Mouse (Mus musculus) MEL (cell line): ENCODE results near the gene Gm9507. TPM values are rescaled to one million over a fixed set of nuclear protein-coding genes. Genes with fewer than 3 reads are reported as not detected.

ENCODE experiments used
- DNase-seq: peaks from one replicate; pipeline ENCODE4 v3.0.0; 2011; ENCODE audit warnings: low read depth, low spot score
- H3K27ac ChIP-seq: 2 replicates; pipeline ENCODE4 v1.5.1; 2012; ENCODE audit warnings: low read depth, mild to moderate bottlenecking, control low read depth, low read length, moderate library complexity; ENCODE audit not compliant: control insufficient read depth
- H3K27me3 ChIP-seq, 2 experiments: fragments of 150-350 bp in 1 of 2; sonication (generic) in 1 of 2; 2 replicates each; pipeline ENCODE4 v1.6.1; 2012; ENCODE audit warnings: low read length in 2 of 2, mild to moderate bottlenecking in 2 of 2, improper control_type of control experiment in 1 of 2, moderate library complexity in 1 of 2; ENCODE audit not compliant: insufficient read depth in 2 of 2, control insufficient read depth in 1 of 2
- H3K36me3 ChIP-seq, 2 experiments: 2 replicates each; pipeline ENCODE4 v1.6.1; 2012 to 2014; ENCODE audit warnings: low read length in 2 of 2, improper control_type of control experiment in 1 of 2, inconsistent platforms in 1 of 2, mild to moderate bottlenecking in 1 of 2; ENCODE audit not compliant: insufficient read depth in 2 of 2, control insufficient read depth in 1 of 2
- H3K4me1 ChIP-seq, 2 experiments: fragments of 150-350 bp in 1 of 2; sonication (generic) in 1 of 2; 2 replicates each; pipeline ENCODE4 v1.6.1; 2012; ENCODE audit warnings: low read length in 2 of 2, improper control_type of control experiment in 1 of 2, mild to moderate bottlenecking in 1 of 2; ENCODE audit not compliant: insufficient read depth in 2 of 2, control insufficient read depth in 1 of 2
- H3K4me3 ChIP-seq, 2 experiments: fragments of 150-350 bp in 1 of 2; sonication (generic) in 1 of 2; 2 replicates each; pipeline ENCODE4 v1.5.1; 2012; ENCODE audit warnings: low read depth in 2 of 2, low read length in 2 of 2, mild to moderate bottlenecking in 2 of 2, moderate library complexity in 2 of 2, control low read depth in 1 of 2, improper control_type of control experiment in 1 of 2; ENCODE audit not compliant: control insufficient read depth in 1 of 2, insufficient read depth in 1 of 2
- H3K79me2 ChIP-seq: 2 replicates; pipeline ENCODE4 v1.6.1; 2012; ENCODE audit warnings: mild to moderate bottlenecking, low read length, moderate library complexity; ENCODE audit not compliant: control insufficient read depth, poor library complexity, insufficient read depth
- H3K9ac ChIP-seq: 2 replicates; pipeline ENCODE4 v1.6.1; 2012; ENCODE audit warnings: low read depth, mild to moderate bottlenecking, control low read depth, low read length, moderate library complexity; ENCODE audit not compliant: control insufficient read depth, poor library complexity, severe bottlenecking
- H3K9me3 ChIP-seq: fragments of 150-350 bp; sonication (generic); replicated peaks from 2 replicates; pipeline ENCODE4 v1.6.1; 2012; ENCODE audit warnings: mild to moderate bottlenecking, low read length, improper control_type of control experiment, moderate library complexity; ENCODE audit not compliant: insufficient read depth
- BHLHE40 ChIP-seq: IDR thresholded peaks from 2 replicates; pipeline ENCODE4 v1.6.1; 2012; ENCODE audit warnings: low read depth, mild to moderate bottlenecking, inconsistent platforms, low read length, improper control_type of control experiment, borderline replicate concordance
- CTCF ChIP-seq, 3 experiments: IDR thresholded peaks in 2 of 3; conservative IDR thresholded peaks in 1 of 3; 2 replicates each; pipeline ENCODE4 v1.5.1; 2011 to 2012; ENCODE audit warnings: low read length in 3 of 3, low read depth in 2 of 3, mild to moderate bottlenecking in 2 of 3, improper control_type of control experiment in 1 of 3, inconsistent platforms in 1 of 3, mixed read lengths in 1 of 3, moderate library complexity in 1 of 3; ENCODE audit not compliant: control insufficient read depth in 1 of 3, insufficient read depth in 1 of 3, poor library complexity in 1 of 3, severe bottlenecking in 1 of 3
- E2F4 ChIP-seq: IDR thresholded peaks from 2 replicates; pipeline ENCODE4 v1.6.1; 2011; ENCODE audit warnings: low read depth, low read length, improper control_type of control experiment, borderline replicate concordance
- ELF1 ChIP-seq: IDR thresholded peaks from 2 replicates; pipeline ENCODE4 v1.6.1; 2014; ENCODE audit warnings: low read depth, mild to moderate bottlenecking, inconsistent platforms, low read length, improper control_type of control experiment, moderate library complexity
- EP300 ChIP-seq, 2 experiments: IDR thresholded peaks; 2 replicates each; pipeline ENCODE4 v1.6.1; 2011; ENCODE audit warnings: improper control_type of control experiment in 2 of 2, low read length in 2 of 2, low read depth in 1 of 2, mild to moderate bottlenecking in 1 of 2
- ETS1 ChIP-seq: IDR thresholded peaks from 2 replicates; pipeline ENCODE4 v1.6.1; 2012; ENCODE audit warnings: low read depth, mild to moderate bottlenecking, inconsistent platforms, low read length, improper control_type of control experiment, moderate library complexity
- GABPA ChIP-seq: IDR thresholded peaks from 2 replicates; pipeline ENCODE4 v1.6.1; 2012; ENCODE audit warnings: low read depth, mild to moderate bottlenecking, inconsistent platforms, low read length, improper control_type of control experiment, moderate library complexity
- GATA1 ChIP-seq: IDR thresholded peaks from 2 replicates; pipeline ENCODE4 v1.6.1; 2011; ENCODE audit warnings: low read depth, low read length, improper control_type of control experiment
- HCFC1 ChIP-seq: IDR thresholded peaks from 2 replicates; pipeline ENCODE4 v1.6.1; 2012; ENCODE audit warnings: low read depth, mild to moderate bottlenecking, inconsistent platforms, low read length, improper control_type of control experiment, moderate library complexity
- JUND ChIP-seq: IDR thresholded peaks from 2 replicates; pipeline ENCODE4 v1.6.1; 2011; ENCODE audit warnings: low read depth, mild to moderate bottlenecking, improper control_type of control experiment, low read length
- MAFK ChIP-seq: IDR thresholded peaks from 2 replicates; pipeline ENCODE4 v1.6.1; 2011; ENCODE audit warnings: low read depth, mild to moderate bottlenecking, low read length, improper control_type of control experiment, borderline replicate concordance
- MAX ChIP-seq: IDR thresholded peaks from 2 replicates; pipeline ENCODE4 v1.6.1; 2011; ENCODE audit warnings: low read length, improper control_type of control experiment
- MAZ ChIP-seq: IDR thresholded peaks from 2 replicates; pipeline ENCODE4 v1.6.1; 2012; ENCODE audit warnings: low read depth, mild to moderate bottlenecking, inconsistent platforms, low read length, improper control_type of control experiment
- MEF2A ChIP-seq: IDR thresholded peaks from 2 replicates; pipeline ENCODE4 v1.6.1; 2014; ENCODE audit warnings: low read depth, mild to moderate bottlenecking, inconsistent platforms, low read length, improper control_type of control experiment; ENCODE audit not compliant: poor library complexity, insufficient replicate concordance, severe bottlenecking; ENCODE audit errors: extremely low read depth
- MYB ChIP-seq: IDR thresholded peaks from 2 replicates; pipeline ENCODE4 v1.6.1; 2011; ENCODE audit warnings: mild to moderate bottlenecking, low read depth, low read length, improper control_type of control experiment
- MYC ChIP-seq: IDR thresholded peaks from 2 replicates; pipeline ENCODE4 v1.6.1; 2011; ENCODE audit warnings: low read depth, mild to moderate bottlenecking, low read length, improper control_type of control experiment, moderate library complexity
- NRF1 ChIP-seq: IDR thresholded peaks from 2 replicates; pipeline ENCODE4 v1.6.1; 2014; ENCODE audit warnings: low read depth, mild to moderate bottlenecking, inconsistent platforms, low read length, improper control_type of control experiment, moderate library complexity; ENCODE audit not compliant: poor library complexity, insufficient read depth, severe bottlenecking
- POLR2AphosphoS2 ChIP-seq: IDR thresholded peaks from 2 replicates; pipeline ENCODE4 v1.6.1; 2011; ENCODE audit warnings: low read length, improper control_type of control experiment
- POLR2AphosphoS5 ChIP-seq: IDR thresholded peaks from 2 replicates; pipeline ENCODE4 v1.6.1; 2012; ENCODE audit warnings: low read depth, borderline replicate concordance, mild to moderate bottlenecking, inconsistent platforms, low read length, moderate library complexity, mixed read lengths
- RAD21 ChIP-seq: IDR thresholded peaks from 2 replicates; pipeline ENCODE4 v1.6.1; 2011; ENCODE audit warnings: mild to moderate bottlenecking, low read depth, low read length, improper control_type of control experiment
- SIN3A ChIP-seq: IDR thresholded peaks from 2 replicates; pipeline ENCODE4 v1.6.1; 2012; ENCODE audit warnings: low read length, improper control_type of control experiment, inconsistent platforms
- TAL1 ChIP-seq: IDR thresholded peaks from 2 replicates; pipeline ENCODE4 v1.6.1; 2012; ENCODE audit warnings: mild to moderate bottlenecking, inconsistent platforms, low read length, moderate library complexity, mixed read lengths
- TBP ChIP-seq: IDR thresholded peaks from 2 replicates; pipeline ENCODE4 v1.8.0; 2011; ENCODE audit warnings: low read depth, low read length, improper control_type of control experiment
- TCF12 ChIP-seq: IDR thresholded peaks from 2 replicates; pipeline ENCODE4 v1.6.1; 2014; ENCODE audit warnings: low read depth, mild to moderate bottlenecking, inconsistent platforms, low read length, improper control_type of control experiment, moderate library complexity
- ZC3H11A ChIP-seq: IDR thresholded peaks from 2 replicates; pipeline ENCODE4 v1.6.1; 2012; ENCODE audit warnings: low read depth, mild to moderate bottlenecking, inconsistent platforms, low read length, improper control_type of control experiment
- ZMIZ1 ChIP-seq: IDR thresholded peaks from 2 replicates; pipeline ENCODE4 v1.6.1; 2012; ENCODE audit warnings: low read depth, mild to moderate bottlenecking, inconsistent platforms, low read length, improper control_type of control experiment, moderate library complexity
- polyA plus RNA-seq, 2 experiments: library from polyadenylated mRNA; stranded (reverse) in 1 of 2; unstranded in 1 of 2; fragments of >175 nt in 1 of 2; fragments of >200 nt in 1 of 2; gene quantifications; 2 replicates each; pipeline versions ENCODE4 v1.2.1 to v1.2.4; 2012; ENCODE audit warnings: low replicate concordance in 2 of 2, low read depth in 1 of 2; ENCODE audit not compliant: insufficient read length in 2 of 2, insufficient read depth in 1 of 2, missing spikeins in 1 of 2
- total RNA-seq: library from RNA; depleted of rRNA; stranded (reverse); fragments of 300-350 nt; gene quantifications from 2 replicates; pipeline ENCODE4 v1.2.3, GENCODE M21; 2012

Gm9507 gene
- total and polyA plus RNA-seq, 3 experiments: not detected

GRCm38 (mm10) chr10:77846503-77846902, 34.9 kb upstream of the Gm9507 start, which contains the start of gene Gm36176:
Gene Gm36176 (plus strand): TSS chr10:77846803.
- no peak for DNase-seq
- Histone ChIP-seq H3K4me1 (no peaks in the 10 kb centered on the region), H3K4me3 (no peak within 1 kb of the TSS)
- TF ChIP-seq MEF2A (no peak), MAFK (no peak), RAD21 (no peak), TCF12 (no peak), GATA1 (no peak), CTCF (IDR thresholded peaks at IDR 0.05 in 2 of 3, conservative IDR thresholded peaks at IDR 0.05 in 1 of 3; ENCODE audit: control insufficient read depth in 1 of 3, insufficient read depth in 1 of 3, low read depth in 2 of 3, low read length in 3 of 3, poor library complexity in 1 of 3, severe bottlenecking in 1 of 3) (no peak), EP300 (IDR thresholded peaks at IDR 0.05; ENCODE audit: low read depth in 1 of 2, low read length in 2 of 2) (no peak), ZMIZ1 (no peak), BHLHE40 (no peak), MYB (no peak), TAL1 (no peak), GABPA (no peak), ETS1 (no peak), JUND (no peak), NRF1 (no peak), E2F4 (no peak), MYC (no peak), POLR2AphosphoS5 (no peak), HCFC1 (no peak), SIN3A (no peak)
- TF ChIP-seq, all 39 proteins: peak for 0
- H3K27ac ChIP-seq: no peak within 1 kb of the TSS
- H3K9ac ChIP-seq: no peak within 1 kb of the TSS
- H3K36me3 ChIP-seq: no peaks in the 10 kb centered on the region
- H3K27me3 ChIP-seq: peaks cover 3 to 4% of the 10 kb centered on the region in 2 experiments; a peak in 3 of 4 replicates
- H3K9me3 ChIP-seq: no peaks in the 10 kb centered on the region
- H3K79me2 ChIP-seq: no peaks in the 10 kb centered on the region

- TF ChIP-seq HCFC1 (no peak), BHLHE40 (no peak), MYB (no peak), MAX (no peak), TAL1 (no peak), ZMIZ1 (no peak), ZC3H11A (no peak), ELF1 (no peak), MAZ (no peak), MAFK (no peak), CTCF (IDR thresholded peaks at IDR 0.05 in 2 of 3, conservative IDR thresholded peaks at IDR 0.05 in 1 of 3; ENCODE audit: control insufficient read depth in 1 of 3, insufficient read depth in 1 of 3, low read depth in 2 of 3, low read length in 3 of 3, poor library complexity in 1 of 3, severe bottlenecking in 1 of 3) (no peak), MEF2A (no peak), NRF1 (no peak), TCF12 (no peak), EP300 (IDR thresholded peaks at IDR 0.05; ENCODE audit: low read depth in 1 of 2, low read length in 2 of 2) (no peak), SIN3A (no peak), TBP (no peak), POLR2AphosphoS2 (no peak), POLR2AphosphoS5 (no peak), GATA1 (no peak)
- TF ChIP-seq, all 39 proteins: peak for 0
- Histone ChIP-seq H3K4me3 (no peak overlapping the region), H3K9ac (no peak overlapping the region), H3K27me3 (no peaks in the 10 kb centered on the region; a peak in 1 of 4 replicates), H3K36me3 (no peaks in the 10 kb centered on the region), H3K9me3 (no peaks in the 10 kb centered on the region), H3K4me1 (no peaks in the 10 kb centered on the region), H3K79me2 (no peaks in the 10 kb centered on the region), H3K27ac (no peak overlapping the region)
- DNase-seq: no peak
Measured at GRCm38 (mm10) chr10:77839006-77839405, 27.4 kb upstream of the Gm9507 start.
